Mouse (Mus musculus): Measurements from ENCODE around the gene Sun2. TPM values are rescaled to one million over a fixed set of nuclear protein-coding genes. Genes with fewer than 3 reads are reported as not detected.

Gene Sun2
- polyA plus RNA-seq, 1 experiment from 2014 or later = 6.9 TPM

- 92% methylated on average over 6 of the region's 6 CpGs for WGBS
- Histone ChIP-seq H3K4me2 (no peak overlapping the region), H3K4me1 (replicated peaks) (no peaks in the 10 kb centered on the region), H3K4me3 (no peak overlapping the region), H3K27ac (replicated peaks) (no peak overlapping the region), H3K36me3 (peaks cover 96% of the 10 kb centered on the region), H3K9me3 (no peaks in the 10 kb centered on the region), H3K27me3 (no peaks in the 10 kb centered on the region), H3K9ac (no peak overlapping the region)
- ATAC-seq (ENCODE audit: low read depth) = no peak
These were observed 25.6 kb downstream of the Sun2 start for GRCm38 (mm10) chr15:79716710-79717109.

- Histone ChIP-seq H3K27me3 (no peaks in the 10 kb centered on the region), H3K4me2 (no peak overlapping the region), H3K4me1 (replicated peaks) (no peaks in the 10 kb centered on the region), H3K9ac (no peak overlapping the region), H3K9me3 (no peaks in the 10 kb centered on the region), H3K27ac (replicated peaks) (no peak overlapping the region), H3K4me3 (no peak overlapping the region), H3K36me3 (peaks cover 98% of the 10 kb centered on the region)
- no peak for ATAC-seq (ENCODE audit: low read depth)
- WGBS = 94% methylated on average over 7 of the region's 7 CpGs
These were observed 26.7 kb downstream of the Sun2 start for GRCm38 (mm10) chr15:79715646-79716045.

GRCm38 (mm10) chr15:79708229-79708822 lies 34.0 kb downstream of the Sun2 start:
- peaks cover 72% of the 10 kb centered on the region for H3K36me3 ChIP-seq
- H3K27me3 ChIP-seq = no peaks in the 10 kb centered on the region
- no peaks in the 10 kb centered on the region; the same call in 1 of the 2 replicates for H3K4me1 ChIP-seq (replicated peaks)
- H3K9me3 ChIP-seq = no peaks in the 10 kb centered on the region
- ATAC-seq (ENCODE audit: low read depth) = no peak
- 89% methylated on average over 5 of the region's 5 CpGs for WGBS
- H3K9ac ChIP-seq = no peak overlapping the region
- no peak overlapping the region for H3K4me2 ChIP-seq
- no peak overlapping the region for H3K27ac ChIP-seq (replicated peaks)
- H3K4me3 ChIP-seq = no peak overlapping the region

GRCm38 (mm10) chr15:79706603-79707214 lies 35.6 kb downstream of the Sun2 start:
- no peak overlapping the region for H3K9ac ChIP-seq
- peaks cover 56% of the 10 kb centered on the region for H3K36me3 ChIP-seq
- H3K4me3 ChIP-seq = no peak overlapping the region
- ATAC-seq (ENCODE audit: low read depth) = no peak
- 87% methylated on average over 17 of the region's 17 CpGs for WGBS
- no peaks in the 10 kb centered on the region; the same call in 1 of the 2 replicates for H3K4me1 ChIP-seq (replicated peaks)
- H3K9me3 ChIP-seq = no peaks in the 10 kb centered on the region
- no peak overlapping the region for H3K27ac ChIP-seq (replicated peaks)
- no peaks in the 10 kb centered on the region for H3K27me3 ChIP-seq
- no peak overlapping the region for H3K4me2 ChIP-seq

GRCm38 (mm10) chr15:79697558-79698187 lies 44.7 kb downstream of the Sun2 start:
- Histone ChIP-seq H3K4me2 (no peak overlapping the region), H3K4me1 (replicated peaks) (peaks cover 28% of the 10 kb centered on the region), H3K36me3 (no peaks in the 10 kb centered on the region; the same call in 1 of the 2 replicates), H3K9me3 (no peaks in the 10 kb centered on the region), H3K4me3 (no peak overlapping the region), H3K27ac (replicated peaks) (peak overlapping the region; percentile 61), H3K9ac (no peak overlapping the region; the same call in 1 of the 2 replicates), H3K27me3 (no peaks in the 10 kb centered on the region)
- no peak for ATAC-seq (ENCODE audit: low read depth)
- 75% methylated on average over 9 of the region's 9 CpGs for WGBS

GRCm38 (mm10) chr15:79697011-79697410 lies 45.3 kb downstream of the Sun2 start:
- no peak overlapping the region for H3K4me3 ChIP-seq
- no peaks in the 10 kb centered on the region for H3K27me3 ChIP-seq
- peak overlapping the region; percentile 61 for H3K27ac ChIP-seq (replicated peaks)
- no peak overlapping the region; the same call in 1 of the 2 replicates for H3K9ac ChIP-seq
- no peaks in the 10 kb centered on the region; the same call in 1 of the 2 replicates for H3K36me3 ChIP-seq
- no peak; the same call in 1 of the 2 replicates for ATAC-seq (ENCODE audit: low read depth)
- H3K4me1 ChIP-seq (replicated peaks) = peaks cover 35% of the 10 kb centered on the region
- 50% methylated on average over 6 of the region's 6 CpGs for whole genome bisulfite sequencing
- H3K9me3 ChIP-seq = no peaks in the 10 kb centered on the region
- H3K4me2 ChIP-seq = no peak overlapping the region

GRCm38 (mm10) chr15:79696508-79696907 lies 45.8 kb downstream of the Sun2 start:
- H3K9me3 ChIP-seq = no peaks in the 10 kb centered on the region
- peaks cover 40% of the 10 kb centered on the region for H3K4me1 ChIP-seq (replicated peaks)
- H3K4me3 ChIP-seq = no peak overlapping the region
- no peak for ATAC-seq (ENCODE audit: low read depth)
- H3K4me2 ChIP-seq = no peak overlapping the region
- no peaks in the 10 kb centered on the region; the same call in 1 of the 2 replicates for H3K36me3 ChIP-seq
- H3K27me3 ChIP-seq = no peaks in the 10 kb centered on the region
- peak overlapping the region; percentile 61; the same call in 1 of the 2 replicates for H3K27ac ChIP-seq (replicated peaks)
- 91% methylated on average over 2 of the region's 2 CpGs for WGBS
- H3K9ac ChIP-seq = no peak overlapping the region

- no peak for ATAC-seq (ENCODE audit: low read depth)
- H3K4me1 ChIP-seq (replicated peaks) = peaks cover 43% of the 10 kb centered on the region
- H3K27me3 ChIP-seq = no peaks in the 10 kb centered on the region
- H3K27ac ChIP-seq (replicated peaks) = no peak overlapping the region
- H3K36me3 ChIP-seq = no peaks in the 10 kb centered on the region; the same call in 1 of the 2 replicates
- H3K4me2 ChIP-seq = no peak overlapping the region
- H3K9ac ChIP-seq = no peak overlapping the region
- H3K9me3 ChIP-seq = no peaks in the 10 kb centered on the region
- 71% methylated on average over 3 of the region's 3 CpGs for WGBS
- no peak overlapping the region for H3K4me3 ChIP-seq
These were observed 46.8 kb downstream of the Sun2 start for GRCm38 (mm10) chr15:79695516-79695915.

- peaks cover 49% of the 10 kb centered on the region for H3K4me1 ChIP-seq (replicated peaks)
- H3K4me3 ChIP-seq = no peak overlapping the region
- no peak overlapping the region for H3K4me2 ChIP-seq
- no peak overlapping the region for H3K27ac ChIP-seq (replicated peaks)
- 91% methylated on average over 4 of the region's 4 CpGs for WGBS
- no peaks in the 10 kb centered on the region; the same call in 1 of the 2 replicates for H3K36me3 ChIP-seq
- H3K9ac ChIP-seq = no peak overlapping the region; the same call in 1 of the 2 replicates
- no peaks in the 10 kb centered on the region for H3K9me3 ChIP-seq
- no peaks in the 10 kb centered on the region for H3K27me3 ChIP-seq
- no peak for ATAC-seq (ENCODE audit: low read depth)
These were observed 47.8 kb downstream of the Sun2 start for GRCm38 (mm10) chr15:79694512-79694911.

GRCm38 (mm10) chr15:79693740-79694139 lies 48.6 kb downstream of the Sun2 start:
- Histone ChIP-seq H3K27me3 (no peaks in the 10 kb centered on the region), H3K4me3 (no peak overlapping the region), H3K27ac (replicated peaks) (no peak overlapping the region), H3K9me3 (no peaks in the 10 kb centered on the region), H3K4me2 (no peak overlapping the region), H3K4me1 (replicated peaks) (peaks cover 51% of the 10 kb centered on the region), H3K36me3 (no peaks in the 10 kb centered on the region), H3K9ac (0 out of 2 replicates have a peak overlapping the region, but pooled peaks have one; percentile 8)
- WGBS = 88% methylated on average over 11 of the region's 11 CpGs
- ATAC-seq (ENCODE audit: low read depth) = no peak

- H3K4me3 ChIP-seq = peak overlapping the region; percentile 88; the same call in 1 of the 2 replicates
- no peaks in the 10 kb centered on the region for H3K9me3 ChIP-seq
- H3K36me3 ChIP-seq = no peaks in the 10 kb centered on the region
- H3K27ac ChIP-seq (replicated peaks) = no peak overlapping the region
- H3K4me2 ChIP-seq = peak overlapping the region; percentile 98
- no peaks in the 10 kb centered on the region for H3K27me3 ChIP-seq
- ATAC-seq (ENCODE audit: low read depth) = no peak
- peaks cover 50% of the 10 kb centered on the region for H3K4me1 ChIP-seq (replicated peaks)
- WGBS = 56% methylated on average over 5 of the region's 5 CpGs
- peak overlapping the region; percentile 43; the same call in 1 of the 2 replicates for H3K9ac ChIP-seq
These were observed 50.0 kb downstream of the Sun2 start for GRCm38 (mm10) chr15:79692334-79692733.

- Histone ChIP-seq H3K4me1 (replicated peaks) (peaks cover 49% of the 10 kb centered on the region), H3K9ac (peak overlapping the region; percentile 89), H3K27me3 (no peaks in the 10 kb centered on the region), H3K4me2 (peak overlapping the region; percentile 98), H3K27ac (replicated peaks) (peak overlapping the region; percentile 94), H3K9me3 (no peaks in the 10 kb centered on the region), H3K4me3 (peak overlapping the region; percentile 88), H3K36me3 (no peaks in the 10 kb centered on the region)
- WGBS = under 1% methylated on average over 53 of the region's 53 CpGs
- ATAC-seq (ENCODE audit: low read depth) = peak; percentile 32
These were observed 51.3 kb downstream of the Sun2 start for GRCm38 (mm10) chr15:79691023-79691508.
